Mouse (Mus musculus) liver, embryonic 14.5 days (tissue): ENCODE data around the gene Clec2i.

ENCODE experiments used
- CTCF ChIP-seq: IDR thresholded peaks from 2 replicates; pipeline ENCODE4 v1.5.1; 2016; ENCODE audit warnings: antibody characterized with exemption, low read depth, control low read depth
- EP300 ChIP-seq: IDR thresholded peaks from 2 replicates; pipeline ENCODE4 v1.6.1; 2016; ENCODE audit warnings: antibody characterized with exemption, low read depth

GRCm38 (mm10) chr6:128895404-128896001 lies 8.1 kb downstream of the Clec2i start:
- TF ChIP-seq CTCF (no peak), EP300 (no peak)
